Mouse (Mus musculus): Measurements from ENCODE around the gene Olfr1215. TPM values are rescaled to one million over a fixed set of nuclear protein-coding genes. Genes with fewer than 3 reads are reported as not detected.
"Not testable (repeated sequence)": the region's sequence is repeated elsewhere in the genome, so short reads cannot be mapped to it uniquely, and the experiment has no call there.

Olfr1215 gene
- not detected in 2 replicates for polyA plus RNA-seq (2015; fragmentation: Nextera tagmentation; extraction: Ambion mirVana)

DNA sequence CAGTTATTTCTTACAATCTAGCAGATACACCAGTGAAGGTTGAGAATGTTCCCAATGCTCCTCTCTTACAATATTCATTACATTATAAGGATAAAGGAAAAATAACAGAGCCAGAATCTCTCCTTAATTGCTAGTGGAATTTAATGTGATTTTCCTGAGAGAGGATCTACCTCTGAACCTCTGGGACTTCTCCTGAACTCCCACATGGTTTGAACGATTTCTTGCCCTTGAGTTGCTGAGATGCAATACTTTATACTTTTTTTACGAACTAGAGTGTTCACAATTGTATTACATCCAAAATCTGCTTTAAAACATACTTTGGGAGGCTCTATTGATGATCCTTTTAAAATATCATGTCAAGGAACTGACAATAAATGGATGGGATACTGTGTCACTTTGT is at the start of gene Olfr1215:
Olfr1215 (minus strand) TSS at position 101 of the 400 bp plus-strand sequence.
- WGBS, result 74% methylated on average over 2 of the region's 2 CpGs

DNA sequence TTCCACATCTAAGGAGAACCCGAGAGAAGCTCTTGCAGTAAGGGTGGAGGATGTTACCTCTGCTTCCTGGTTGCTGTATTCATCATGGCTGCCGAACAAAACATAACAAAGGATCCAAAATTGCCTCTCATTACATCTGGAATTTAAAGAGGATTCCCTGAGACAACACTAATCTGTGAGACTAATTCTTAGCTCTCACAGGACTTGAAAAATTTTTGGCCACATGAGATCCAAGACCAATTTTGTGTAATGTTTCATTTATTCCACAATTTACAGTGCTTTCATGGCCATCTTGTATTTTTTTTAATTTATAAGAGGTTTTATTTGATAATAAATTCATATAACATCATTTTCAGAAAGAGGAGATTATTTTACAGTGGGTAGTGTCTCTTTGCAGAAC is 25.2 kb upstream of the Olfr1215 start, which contains the start of gene Olfr1217:
Olfr1217 (minus strand) TSS at position 101 of the 400 bp plus-strand sequence.
- H3K27me3 ChIP-seq, result no peaks in the 10 kb centered on the region
- ATAC-seq (replicated peaks), result no peak
- H3K9ac ChIP-seq (replicated peaks), result no peak within 1 kb of the TSS
- H3K27ac ChIP-seq (replicated peaks), result no peak within 1 kb of the TSS
- H3K4me2 ChIP-seq (replicated peaks), result no peak within 1 kb of the TSS
- H3K9me3 ChIP-seq, result no peaks in the 10 kb centered on the region
- H3K36me3 ChIP-seq, result no peaks in the 10 kb centered on the region
- WGBS, result 68% methylated on average over 2 of the region's 2 CpGs
- H3K4me1 ChIP-seq, result no peaks in the 10 kb centered on the region
- H3K4me3 ChIP-seq, result no peak within 1 kb of the TSS

More for the DNA sequence above, at the start of gene Olfr1215:
- ATAC-seq (replicated peaks), result no peak
- H3K4me1 ChIP-seq, result no peaks in the 10 kb centered on the region
- no peaks in the 10 kb centered on the region for H3K27me3 ChIP-seq
- no peak within 1 kb of the TSS for H3K27ac ChIP-seq (replicated peaks)
- H3K9me3 ChIP-seq, result no peaks in the 10 kb centered on the region
- no peak within 1 kb of the TSS for H3K4me3 ChIP-seq
- no peaks in the 10 kb centered on the region for H3K36me3 ChIP-seq
- H3K9ac ChIP-seq (replicated peaks), result no peak within 1 kb of the TSS
- H3K4me2 ChIP-seq (replicated peaks), result no peak within 1 kb of the TSS

DNA sequence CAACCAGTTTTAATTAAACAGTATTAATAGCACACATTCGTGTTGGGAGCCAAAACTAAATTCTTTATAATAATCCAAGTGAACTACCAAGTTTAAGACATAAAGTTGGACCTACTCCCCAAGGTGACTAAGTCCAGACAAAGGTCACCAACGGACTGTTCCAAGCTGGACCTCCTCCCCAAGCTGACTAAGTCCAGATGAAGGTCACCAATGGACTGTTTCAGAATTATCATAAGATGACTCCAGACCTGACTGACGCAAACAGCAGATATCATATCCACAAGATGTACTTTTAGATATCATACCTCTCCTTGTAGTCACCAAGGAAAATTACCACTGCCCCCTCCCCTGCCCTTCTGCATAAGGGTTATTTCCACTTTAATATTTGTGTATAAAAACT is 14.7 kb upstream of the Olfr1215 start:
- 79% methylated on average over 3 of the region's 3 CpGs for WGBS
- not testable (repeated sequence) for H3K27me3 ChIP-seq; H3K9ac ChIP-seq (replicated peaks); H3K4me2 ChIP-seq (replicated peaks); H3K4me3 ChIP-seq; H3K36me3 ChIP-seq; H3K4me1 ChIP-seq; ATAC-seq (replicated peaks); H3K9me3 ChIP-seq; H3K27ac ChIP-seq (replicated peaks)

DNA sequence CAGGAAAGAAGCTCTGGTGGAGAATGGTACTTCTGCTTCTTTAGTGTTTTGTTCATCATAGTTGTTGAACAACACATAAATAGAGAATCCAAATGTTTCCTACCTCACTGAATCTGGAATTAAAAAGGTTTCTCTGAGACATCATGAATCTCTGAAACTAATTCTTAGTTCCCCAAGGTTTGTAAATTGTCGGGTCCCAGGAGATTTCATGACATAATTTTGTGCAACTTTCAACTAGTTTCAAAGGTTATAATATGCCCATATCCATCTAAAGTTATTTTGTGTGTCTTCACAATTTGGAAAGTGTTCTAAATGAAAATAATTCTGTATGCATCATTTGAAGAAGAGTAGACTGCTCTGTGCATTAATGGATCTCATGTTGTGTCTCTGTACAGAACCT is 11.5 kb upstream of the Olfr1215 start, which contains the start of gene Olfr1216:
Olfr1216 (minus strand) TSS at position 101 of the 400 bp plus-strand sequence.
- Histone ChIP-seq H3K4me1 (no peaks in the 10 kb centered on the region), H3K27ac (replicated peaks) (no peak within 1 kb of the TSS), H3K9me3 (no peaks in the 10 kb centered on the region), H3K4me3 (no peak within 1 kb of the TSS), H3K36me3 (no peaks in the 10 kb centered on the region), H3K27me3 (no peaks in the 10 kb centered on the region), H3K9ac (replicated peaks) (no peak within 1 kb of the TSS), H3K4me2 (replicated peaks) (no peak within 1 kb of the TSS)
- no peak for ATAC-seq (replicated peaks)
- WGBS, result 81% methylated on average over 1 of the region's 1 CpGs

DNA sequence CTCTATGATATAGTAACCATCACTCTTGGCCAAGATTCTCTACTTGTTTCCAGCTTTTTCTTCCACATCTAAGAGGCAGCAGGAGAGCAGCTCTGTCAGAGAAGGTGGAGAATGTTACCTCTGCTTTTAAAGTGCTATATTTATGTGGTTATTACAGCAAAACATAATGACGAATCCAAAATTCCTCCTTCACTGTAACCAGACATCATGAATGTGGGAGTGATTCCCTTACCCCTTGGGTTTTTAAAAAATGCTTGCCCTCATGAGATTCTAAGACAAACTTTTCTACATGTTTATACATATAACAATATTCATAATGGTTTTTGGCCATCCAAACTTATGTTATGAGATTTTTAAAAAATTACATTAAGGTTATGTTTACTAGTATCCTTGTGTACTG is 14.2 kb downstream of the Olfr1215 start, which contains the start of gene Olfr1214:
Olfr1214 (minus strand) TSS at position 101 of the 400 bp plus-strand sequence.
- no peak within 1 kb of the TSS for H3K27ac ChIP-seq (replicated peaks)
- no peak within 1 kb of the TSS for H3K9ac ChIP-seq (replicated peaks)
- H3K9me3 ChIP-seq, result no peaks in the 10 kb centered on the region
- no peak within 1 kb of the TSS for H3K4me3 ChIP-seq
- no peak for ATAC-seq (replicated peaks)
- H3K4me1 ChIP-seq, result no peaks in the 10 kb centered on the region
- H3K27me3 ChIP-seq, result no peaks in the 10 kb centered on the region
- WGBS, result 84% methylated on average over 1 of the region's 1 CpGs
- H3K4me2 ChIP-seq (replicated peaks), result no peak within 1 kb of the TSS
- H3K36me3 ChIP-seq, result no peaks in the 10 kb centered on the region

DNA sequence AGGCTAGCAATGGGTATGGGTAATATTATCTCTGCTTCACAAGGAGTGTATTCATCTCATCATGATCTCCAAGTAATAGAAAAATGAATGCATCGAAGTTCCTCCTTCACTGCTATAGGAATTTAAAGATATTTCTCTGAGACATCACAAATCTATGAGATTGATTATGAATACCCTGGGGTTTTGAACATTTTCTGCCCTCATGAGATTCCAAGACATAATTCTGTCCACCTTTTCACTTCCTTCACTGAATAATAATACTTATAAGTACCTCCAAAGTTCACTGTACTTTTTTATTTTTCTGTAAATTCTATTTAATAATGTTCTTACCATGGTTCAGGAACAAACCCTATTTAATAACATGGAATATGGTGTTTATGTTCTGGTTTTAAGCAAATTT is 26.6 kb downstream of the Olfr1215 start, which contains the start of gene Gm13762:
Gm13762 (minus strand) TSS at position 101 of the 400 bp plus-strand sequence.
- no peak for ATAC-seq (replicated peaks)
- 84% methylated on average over 1 of the region's 1 CpGs for WGBS
- no peaks in the 10 kb centered on the region for H3K9me3 ChIP-seq

DNA sequence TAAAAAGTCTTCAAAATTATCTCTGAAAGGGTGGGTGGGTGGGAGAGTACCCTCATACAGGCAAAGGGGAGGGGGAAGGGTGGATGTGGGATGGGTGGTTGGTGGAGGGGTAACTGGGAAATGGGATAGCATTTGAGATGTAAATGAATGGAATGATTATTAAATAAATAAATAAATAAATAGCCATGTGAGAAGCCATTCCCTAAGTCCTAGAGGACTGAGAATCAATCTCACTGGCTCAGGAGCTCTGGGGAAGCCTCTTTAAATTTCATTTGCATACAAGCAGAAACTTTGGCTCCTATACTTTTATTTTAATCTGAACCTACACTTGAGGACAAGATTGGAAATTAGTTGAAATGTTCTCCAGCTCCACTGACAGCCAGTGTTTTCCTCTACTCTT is 53.1 kb downstream of the Olfr1215 start, which contains the start of gene Olfr1212:
Olfr1212 (plus strand) TSS at position 301 of the 400 bp plus-strand sequence.
- Histone ChIP-seq H3K27ac (replicated peaks) (no peak within 1 kb of the TSS), H3K4me2 (replicated peaks) (no peak within 1 kb of the TSS), H3K4me3 (no peak within 1 kb of the TSS), H3K9me3 (no peaks in the 10 kb centered on the region), H3K9ac (replicated peaks) (no peak within 1 kb of the TSS), H3K36me3 (no peaks in the 10 kb centered on the region), H3K27me3 (no peaks in the 10 kb centered on the region), H3K4me1 (no peaks in the 10 kb centered on the region)
- ATAC-seq (replicated peaks), result no peak

More for the DNA sequence above, 26.6 kb downstream of the Olfr1215 start, which contains the start of gene Gm13762:
- Histone ChIP-seq H3K4me3 (no peak within 1 kb of the TSS), H3K27ac (replicated peaks) (no peak within 1 kb of the TSS), H3K9ac (replicated peaks) (no peak within 1 kb of the TSS), H3K4me2 (replicated peaks) (no peak within 1 kb of the TSS), H3K27me3 (no peaks in the 10 kb centered on the region), H3K4me1 (no peaks in the 10 kb centered on the region), H3K36me3 (no peaks in the 10 kb centered on the region)

Other genes starting within 250 kb of the Olfr1215 start
- not detected in 2 replicates for gene Olfr1199, start 246.5 kb downstream of the Olfr1215 start, polyA plus RNA-seq (2015; fragmentation: Nextera tagmentation; extraction: Ambion mirVana)
- not detected in 2 replicates for gene Olfr1200, start 236.5 kb downstream of the Olfr1215 start, polyA plus RNA-seq (2015; fragmentation: Nextera tagmentation; extraction: Ambion mirVana)
- not detected in 2 replicates for gene Olfr1201, start 213.9 kb downstream of the Olfr1215 start, polyA plus RNA-seq (2015; fragmentation: Nextera tagmentation; extraction: Ambion mirVana)
- not detected in 2 replicates for gene Olfr1202, start 192.5 kb downstream of the Olfr1215 start, polyA plus RNA-seq (2015; fragmentation: Nextera tagmentation; extraction: Ambion mirVana)
- not detected in 2 replicates for gene Olfr1205, start 177.2 kb downstream of the Olfr1215 start, polyA plus RNA-seq (2015; fragmentation: Nextera tagmentation; extraction: Ambion mirVana)
- gene Olfr1204, start 157.7 kb downstream of the Olfr1215 start, polyA plus RNA-seq (2015; fragmentation: Nextera tagmentation; extraction: Ambion mirVana), result not detected in 2 replicates
- gene Olfr1206, start 143.7 kb downstream of the Olfr1215 start, polyA plus RNA-seq (2015; fragmentation: Nextera tagmentation; extraction: Ambion mirVana), result not detected in 2 replicates
- not detected in 2 replicates for gene Olfr1208, start 104.7 kb downstream of the Olfr1215 start, polyA plus RNA-seq (2015; fragmentation: Nextera tagmentation; extraction: Ambion mirVana)
- gene Olfr1209, start 91.8 kb downstream of the Olfr1215 start, polyA plus RNA-seq (2015; fragmentation: Nextera tagmentation; extraction: Ambion mirVana), result not detected in 2 replicates
- gene Olfr1211, start 68.9 kb downstream of the Olfr1215 start, polyA plus RNA-seq (2015; fragmentation: Nextera tagmentation; extraction: Ambion mirVana), result not detected in 2 replicates
- not detected in 2 replicates for gene Olfr1212, start 53.0 kb downstream of the Olfr1215 start, polyA plus RNA-seq (2015; fragmentation: Nextera tagmentation; extraction: Ambion mirVana)
- gene Gm13762, start 26.7 kb downstream of the Olfr1215 start, polyA plus RNA-seq (2015; fragmentation: Nextera tagmentation; extraction: Ambion mirVana), result not detected in 2 replicates
- not detected in 2 replicates for gene Olfr1214, start 14.3 kb downstream of the Olfr1215 start, polyA plus RNA-seq (2015; fragmentation: Nextera tagmentation; extraction: Ambion mirVana)
- gene Olfr1216, start 11.4 kb upstream of the Olfr1215 start, polyA plus RNA-seq (2015; fragmentation: Nextera tagmentation; extraction: Ambion mirVana), result not detected in 2 replicates
- gene Olfr1217, start 25.1 kb upstream of the Olfr1215 start, polyA plus RNA-seq (2015; fragmentation: Nextera tagmentation; extraction: Ambion mirVana), result not detected in 2 replicates
- not detected in 2 replicates for gene Olfr1218, start 54.2 kb upstream of the Olfr1215 start, polyA plus RNA-seq (2015; fragmentation: Nextera tagmentation; extraction: Ambion mirVana)
- gene Olfr1219, start 76.5 kb upstream of the Olfr1215 start, polyA plus RNA-seq (2015; fragmentation: Nextera tagmentation; extraction: Ambion mirVana), result not detected in 2 replicates
- not detected in 2 replicates for gene Olfr1220, start 99.9 kb upstream of the Olfr1215 start, polyA plus RNA-seq (2015; fragmentation: Nextera tagmentation; extraction: Ambion mirVana)
- not detected in 2 replicates for gene Olfr1221, start 110.3 kb upstream of the Olfr1215 start, polyA plus RNA-seq (2015; fragmentation: Nextera tagmentation; extraction: Ambion mirVana)
- gene Olfr1222, start 126.1 kb upstream of the Olfr1215 start, polyA plus RNA-seq (2015; fragmentation: Nextera tagmentation; extraction: Ambion mirVana), result not detected in 2 replicates
- gene Olfr1223, start 144.6 kb upstream of the Olfr1215 start, polyA plus RNA-seq (2015; fragmentation: Nextera tagmentation; extraction: Ambion mirVana), result not detected in 2 replicates
- gene Olfr1224-ps1, start 157.1 kb upstream of the Olfr1215 start, polyA plus RNA-seq (2015; fragmentation: Nextera tagmentation; extraction: Ambion mirVana), result not detected in 2 replicates
- not detected in 2 replicates for gene Olfr1225, start 167.7 kb upstream of the Olfr1215 start, polyA plus RNA-seq (2015; fragmentation: Nextera tagmentation; extraction: Ambion mirVana)
- gene Olfr1226, start 193.1 kb upstream of the Olfr1215 start, polyA plus RNA-seq (2015; fragmentation: Nextera tagmentation; extraction: Ambion mirVana), result not detected in 2 replicates
- not detected in 2 replicates for gene Olfr1228, start 247.1 kb upstream of the Olfr1215 start, polyA plus RNA-seq (2015; fragmentation: Nextera tagmentation; extraction: Ambion mirVana)

All from forebrain, embryonic 15.5 days (tissue).